Mouse (Mus musculus) spleen, postnatal 36 days (tissue): ENCODE data around the gene Lrrc74b.
"Not testable (repeated sequence)": the region's sequence is repeated elsewhere in the genome, so short reads cannot be mapped to it uniquely, and the experiment has no call there.

Source experiments
- DNase-seq, 2 experiments: peaks; one replicate each; pipeline ENCODE4 v3.0.0; 2022; ENCODE audit warnings: low spot score in 2 of 2, mixed read lengths in 1 of 2

The Lrrc74b gene

DNA sequence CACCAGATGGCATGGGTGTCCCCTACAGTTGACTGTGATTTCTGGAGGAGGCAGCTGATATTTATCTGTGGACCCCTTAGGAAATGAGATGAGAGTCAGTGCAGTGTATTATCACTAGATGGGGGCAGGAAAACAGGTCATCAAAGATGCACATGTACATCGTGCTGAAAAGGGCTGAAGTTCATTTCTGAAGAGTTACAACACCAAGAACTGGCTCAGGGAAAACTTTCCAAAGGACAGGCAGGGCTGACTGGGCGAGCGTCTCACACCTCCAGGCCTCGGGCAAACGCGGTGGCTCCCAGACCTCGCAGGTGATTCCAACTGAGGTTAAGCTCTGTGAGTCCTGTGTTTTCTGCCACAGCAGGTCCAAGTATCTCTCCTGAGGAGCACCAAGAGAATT lies 8.2 kb downstream of the Lrrc74b start:
- no peak for DNase-seq

DNA sequence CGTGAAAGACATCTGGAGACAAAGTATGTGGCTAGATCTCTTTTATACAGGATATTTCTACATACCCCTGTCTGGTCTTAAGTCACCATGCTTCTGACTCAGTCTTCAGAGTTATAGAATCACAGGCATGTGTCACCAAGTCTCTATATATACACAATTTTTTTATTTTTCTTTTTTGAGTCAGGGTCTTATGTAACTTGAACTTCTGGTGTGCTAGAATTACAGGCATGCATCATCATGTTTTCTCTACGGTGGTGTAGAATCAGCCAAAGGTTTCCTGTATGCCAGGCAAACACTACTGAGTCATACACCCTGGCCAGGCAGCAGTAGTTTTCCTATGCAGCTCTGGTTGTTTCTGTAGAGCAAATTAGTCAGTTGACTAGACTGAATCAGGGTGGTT lies 18.4 kb downstream of the Lrrc74b start:
- DNase-seq = no peak

DNA sequence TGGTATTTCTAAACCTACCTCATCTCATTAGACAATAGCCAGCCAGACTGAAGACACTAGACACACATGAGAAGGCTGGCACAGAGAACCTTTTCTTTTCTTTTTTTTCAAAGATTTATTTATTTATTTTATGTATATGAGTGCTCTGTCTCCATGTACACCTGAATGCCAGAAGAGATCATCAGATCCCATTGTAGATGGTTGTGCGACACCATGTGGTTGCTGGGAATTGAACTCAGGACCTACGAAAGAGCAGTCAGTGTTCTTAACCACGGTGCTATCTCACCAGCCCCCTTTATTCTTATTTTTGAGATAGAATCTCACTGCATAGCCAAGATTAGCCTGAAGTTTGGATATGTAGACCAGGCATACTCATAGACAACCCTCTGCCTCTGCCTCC lies 24.5 kb downstream of the Lrrc74b start:
- no peak for DNase-seq

DNA sequence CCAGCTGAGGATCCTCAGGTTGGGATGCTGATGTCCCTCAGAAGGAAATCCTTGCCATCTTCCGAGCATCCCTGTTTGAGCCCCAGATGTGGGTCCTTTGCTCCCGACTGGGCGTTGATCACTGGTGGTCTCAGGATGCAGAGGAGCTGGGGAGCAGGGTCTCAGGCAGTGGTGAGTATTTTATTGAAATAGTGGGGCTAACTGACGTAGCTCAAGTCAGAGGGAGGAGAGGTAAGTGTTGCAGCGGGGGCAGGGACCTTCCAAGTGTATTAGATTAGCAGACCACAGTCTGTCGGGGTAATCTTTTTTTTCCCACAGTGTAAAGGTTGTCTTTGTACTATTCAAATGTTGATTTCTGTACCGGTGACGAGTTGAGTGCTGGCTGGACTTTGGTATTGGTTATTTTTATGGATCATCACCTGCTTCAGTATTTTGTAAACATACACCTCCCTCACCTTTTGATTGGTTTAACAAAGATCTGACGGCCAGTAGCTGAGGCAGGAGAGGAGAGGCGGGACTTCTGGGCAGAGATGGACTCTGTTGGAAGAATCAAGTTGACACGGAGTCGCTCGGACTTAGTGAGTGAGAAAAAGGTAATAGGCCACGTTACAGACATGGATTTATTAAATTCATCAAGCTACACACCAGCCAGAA lies 28.2 kb downstream of the Lrrc74b start:
- no peak for DNase-seq

DNA sequence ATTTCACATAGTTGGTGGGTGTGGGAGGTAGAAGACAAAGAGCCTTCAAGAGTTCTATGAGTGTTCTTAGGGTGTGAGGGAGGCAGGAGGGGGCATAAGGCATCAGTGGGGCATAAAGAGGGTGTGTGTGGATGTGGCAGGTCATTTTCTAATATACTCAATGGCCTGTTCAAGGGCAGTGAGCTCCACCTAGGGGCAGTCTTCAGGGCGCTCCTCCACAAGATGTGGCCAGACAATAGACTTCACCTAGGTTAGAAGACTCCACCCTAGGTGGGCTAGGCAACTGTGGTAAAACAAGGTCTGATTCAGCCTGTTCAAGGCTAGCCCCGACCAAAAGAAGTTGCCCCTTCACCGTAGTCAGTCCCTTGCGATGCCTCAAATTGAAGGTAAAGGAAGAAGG lies 28.8 kb downstream of the Lrrc74b start:
- DNase-seq = peak; percentile 34 to 42

DNA sequence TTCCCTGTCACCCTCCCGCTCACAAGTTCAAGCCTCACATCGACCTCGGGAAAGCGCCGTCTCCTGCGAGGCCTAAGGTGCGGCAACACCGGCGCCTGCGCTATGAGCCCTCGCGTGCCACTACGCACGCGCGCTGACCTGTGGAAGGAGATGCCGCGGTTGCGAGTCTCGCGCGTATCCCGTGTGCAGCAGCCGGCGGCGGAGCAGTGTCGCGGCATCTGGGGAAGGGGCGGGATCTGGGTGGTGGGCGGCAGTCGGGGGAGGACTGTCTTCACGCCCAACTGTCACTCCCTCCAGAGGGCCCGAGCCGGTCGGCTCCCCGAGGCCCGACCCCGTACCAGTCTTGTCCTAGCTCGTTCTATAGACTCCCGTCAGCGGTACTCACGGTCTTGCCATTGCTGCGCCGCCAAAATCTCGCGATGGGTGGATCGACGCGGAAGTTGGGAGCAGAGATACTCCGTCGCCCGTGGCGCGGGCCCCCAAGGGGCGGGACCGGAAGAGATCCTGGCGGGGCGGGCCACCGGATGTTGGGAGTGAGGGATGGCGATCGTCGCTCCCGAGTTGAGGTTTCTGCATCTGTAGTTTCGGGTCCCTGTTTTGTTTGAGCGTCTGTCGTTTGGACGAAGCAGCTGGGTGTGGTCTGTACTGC lies 30.3 kb downstream of the Lrrc74b start, which contains the start of gene Thap7:
TSS of gene Thap7 (minus strand) at position 497 of the 649 bp plus-strand sequence.
- DNase-seq = peak; percentile 95 to 97

DNA sequence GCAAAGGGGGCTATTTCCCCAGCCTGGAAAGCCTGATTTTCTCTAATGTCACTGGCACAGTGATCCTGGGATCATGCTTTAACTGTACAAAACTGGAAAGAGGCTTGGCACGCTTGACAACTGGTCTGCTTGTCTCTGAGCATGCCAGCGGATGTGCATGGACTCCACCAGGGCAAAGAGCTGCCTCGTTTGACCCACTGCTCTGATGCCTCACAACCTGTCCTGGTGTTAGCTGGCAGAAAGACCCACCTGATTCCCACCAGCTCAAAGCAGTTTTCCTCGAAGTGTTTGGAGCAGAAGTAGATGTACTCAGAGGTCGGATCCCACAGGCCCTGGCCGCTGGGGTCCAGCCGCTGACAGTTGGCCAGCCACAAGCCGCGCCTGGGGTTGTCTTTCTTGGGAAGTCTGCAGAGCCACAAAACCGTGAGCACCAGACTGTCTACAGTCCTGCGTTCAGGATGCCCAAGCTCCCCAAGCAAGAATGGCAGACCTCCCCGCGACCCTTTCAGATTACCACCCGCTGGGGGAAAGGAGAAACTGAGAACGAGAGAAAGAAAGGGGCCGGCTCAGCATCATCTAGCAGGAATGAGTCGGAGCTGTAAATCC lies 31.0 kb downstream of the Lrrc74b start:
- no peak for DNase-seq

DNA sequence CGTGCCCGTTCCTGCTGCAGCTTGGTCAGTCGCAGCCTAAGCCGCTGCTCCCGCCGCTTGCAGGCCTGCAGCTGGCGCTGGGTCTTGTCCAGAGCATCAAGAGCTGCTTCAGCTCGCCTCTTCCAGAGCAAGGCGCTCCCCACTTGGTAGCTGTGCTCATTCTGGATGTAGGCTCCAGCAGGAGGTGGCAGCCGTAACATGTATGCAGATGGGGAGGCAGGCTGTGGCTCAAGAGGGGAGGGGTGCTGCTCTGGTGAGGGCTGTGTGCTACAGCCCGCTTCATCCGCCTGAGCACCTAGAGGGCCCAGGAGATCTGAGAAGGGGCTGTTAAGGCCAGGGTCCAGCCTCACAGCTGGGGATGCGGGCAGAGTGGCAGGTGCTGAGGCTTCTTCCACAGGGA lies 32.8 kb downstream of the Lrrc74b start:
- no peak for DNase-seq

DNA sequence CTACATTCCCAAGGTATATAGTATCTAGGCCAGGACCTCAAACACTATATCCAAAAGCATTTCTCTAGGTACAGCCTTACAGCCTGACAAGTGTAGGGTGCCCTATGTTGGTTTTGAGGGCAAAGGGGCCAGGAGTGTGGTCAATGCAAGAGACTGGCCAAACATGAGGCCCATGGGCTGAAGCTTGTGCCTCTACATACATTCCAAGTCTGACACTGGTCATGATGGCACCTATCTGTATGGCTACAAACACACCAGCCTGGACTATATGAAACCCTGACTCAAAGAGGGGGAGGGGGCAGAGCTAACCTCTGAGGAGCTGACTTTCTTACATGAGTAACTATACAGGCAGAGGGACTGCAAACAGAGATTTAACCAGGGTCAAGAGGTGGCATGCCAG lies 33.4 kb downstream of the Lrrc74b start:
- no peak for DNase-seq

DNA sequence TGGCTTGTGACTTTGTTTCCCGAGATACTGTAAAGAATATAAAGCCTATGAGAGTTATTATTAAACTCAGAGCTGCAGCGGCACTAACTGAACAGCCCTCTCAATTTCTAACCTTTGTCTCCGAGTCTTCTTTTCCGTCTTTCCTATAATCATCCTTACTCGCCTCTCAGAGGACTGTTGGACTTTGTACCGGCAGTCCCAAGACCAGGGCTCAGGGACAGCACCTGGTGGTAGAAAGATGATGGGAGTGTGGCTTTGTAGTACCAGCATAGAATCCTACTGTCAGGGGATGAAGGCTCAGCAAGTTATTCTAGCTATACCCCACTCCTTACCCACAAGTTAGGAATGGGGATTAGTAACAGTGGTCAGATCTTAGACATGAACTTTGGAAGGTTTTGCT lies 34.8 kb downstream of the Lrrc74b start:
- no peak for DNase-seq

DNA sequence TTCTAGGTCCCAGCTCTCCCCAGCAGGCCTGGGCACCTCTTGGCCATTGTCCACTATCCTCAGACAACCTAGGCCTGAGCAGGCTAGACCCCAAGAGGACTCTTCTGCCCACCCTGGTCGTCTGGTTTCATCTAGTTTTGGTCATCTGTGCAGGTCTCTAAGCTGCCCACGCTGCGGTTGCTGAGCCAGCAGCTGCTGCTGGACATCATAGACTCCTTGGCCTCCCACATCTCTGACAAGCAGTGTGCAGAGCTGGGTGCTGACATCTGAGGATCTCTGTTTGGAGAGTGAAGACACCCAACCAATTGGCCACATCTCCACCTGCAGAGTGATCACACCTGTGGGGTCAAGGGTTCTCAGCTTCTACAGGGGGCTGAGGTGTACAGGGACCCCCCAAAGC lies 35.5 kb downstream of the Lrrc74b start:
- DNase-seq = no peak

DNA sequence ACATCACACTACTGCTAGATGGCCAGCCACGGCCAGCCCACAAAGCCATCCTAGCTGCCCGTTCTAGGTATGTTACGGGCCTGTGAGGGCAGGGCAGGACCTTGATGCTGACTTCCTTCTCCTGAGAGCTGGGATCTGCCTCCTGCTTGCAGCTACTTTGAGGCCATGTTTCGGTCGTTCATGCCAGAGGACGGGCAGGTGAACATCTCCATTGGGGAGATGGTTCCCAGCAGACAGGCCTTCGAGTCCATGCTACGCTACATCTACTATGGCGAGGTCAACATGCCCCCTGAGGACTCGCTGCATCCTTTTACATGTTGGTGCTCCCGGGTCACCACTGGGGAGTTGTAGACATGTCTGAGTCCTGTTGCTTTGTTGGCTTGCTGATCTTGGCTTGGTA lies 36.9 kb downstream of the Lrrc74b start:
- DNase-seq = no peak

DNA sequence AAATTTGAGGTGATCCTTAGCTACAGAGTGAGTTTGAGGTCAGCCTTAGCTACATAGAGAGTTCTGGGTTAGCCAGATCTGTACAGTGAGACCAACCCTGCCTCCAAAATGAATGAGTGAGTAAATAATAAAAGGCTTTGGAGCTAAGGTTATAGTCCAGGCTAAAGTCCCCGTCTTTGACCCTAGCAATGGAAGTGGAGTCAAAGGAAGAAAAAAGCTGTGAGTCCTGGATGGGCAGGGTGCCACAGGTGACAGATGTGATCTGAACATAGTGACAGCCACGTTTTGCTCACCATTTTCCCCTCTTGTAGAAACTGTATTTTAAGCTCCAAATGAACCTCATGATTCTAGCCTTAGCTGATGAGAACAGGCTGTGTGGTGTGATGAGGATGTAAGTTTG lies 42.1 kb downstream of the Lrrc74b start:
- no peak for DNase-seq

DNA sequence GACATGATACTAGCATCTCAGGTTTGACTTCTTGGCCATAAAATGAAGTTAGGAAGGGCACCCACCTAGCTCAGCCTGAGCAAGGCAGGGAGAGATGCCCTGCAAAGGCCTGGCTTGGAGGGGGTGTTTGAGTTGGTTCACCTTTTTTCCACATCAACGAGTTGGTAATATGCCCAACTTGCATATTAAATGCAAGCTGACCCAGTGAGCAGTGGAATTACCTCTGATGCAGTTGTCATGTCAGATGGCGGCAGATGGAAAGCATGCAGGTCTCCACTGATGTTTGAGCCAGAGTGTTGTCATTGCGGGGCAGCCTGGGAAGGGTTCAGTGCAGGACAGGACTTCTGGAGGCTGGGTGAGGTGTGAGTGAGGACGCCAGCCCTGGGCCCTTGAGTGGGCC lies 49.6 kb downstream of the Lrrc74b start:
- DNase-seq = no peak

DNA sequence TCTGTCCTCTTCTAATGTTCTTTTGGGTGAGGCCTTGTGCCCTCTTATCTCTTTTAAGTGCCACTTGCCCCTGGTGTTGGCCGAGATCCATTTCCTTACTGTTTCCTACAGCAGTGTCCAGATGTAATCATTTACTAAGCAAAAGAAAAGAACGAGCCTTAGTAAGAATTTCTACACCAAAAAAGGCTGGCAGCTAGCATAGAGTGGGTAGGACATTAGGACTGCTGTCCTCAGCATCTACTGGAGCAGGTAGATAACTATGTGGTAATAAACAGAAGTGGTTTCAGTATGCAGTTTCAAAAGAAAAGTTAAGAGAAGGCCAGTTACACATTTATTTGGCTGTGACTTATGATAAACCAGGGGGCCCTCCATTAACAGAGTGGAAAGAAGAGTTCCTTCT lies 50.4 kb downstream of the Lrrc74b start:
- DNase-seq = no peak

DNA sequence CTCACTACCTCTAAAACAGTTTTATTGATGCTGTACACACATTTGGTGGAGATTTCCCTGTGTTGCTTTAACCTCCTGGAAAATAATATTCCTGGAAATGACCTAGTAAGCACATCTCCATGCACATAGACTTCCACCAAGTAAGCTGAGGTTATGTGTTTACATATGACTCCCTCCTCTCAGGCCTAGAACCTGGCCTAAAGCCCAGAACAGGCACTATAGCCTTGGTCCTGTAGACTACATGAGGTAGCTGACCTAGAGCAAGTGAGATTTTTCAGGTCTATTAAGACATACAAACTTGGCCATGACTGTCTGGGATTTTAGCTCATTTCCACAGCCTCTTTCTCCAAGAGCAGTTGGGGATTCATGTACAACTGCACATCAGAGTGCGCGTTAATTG lies 50.9 kb downstream of the Lrrc74b start:
- DNase-seq = no peak

DNA sequence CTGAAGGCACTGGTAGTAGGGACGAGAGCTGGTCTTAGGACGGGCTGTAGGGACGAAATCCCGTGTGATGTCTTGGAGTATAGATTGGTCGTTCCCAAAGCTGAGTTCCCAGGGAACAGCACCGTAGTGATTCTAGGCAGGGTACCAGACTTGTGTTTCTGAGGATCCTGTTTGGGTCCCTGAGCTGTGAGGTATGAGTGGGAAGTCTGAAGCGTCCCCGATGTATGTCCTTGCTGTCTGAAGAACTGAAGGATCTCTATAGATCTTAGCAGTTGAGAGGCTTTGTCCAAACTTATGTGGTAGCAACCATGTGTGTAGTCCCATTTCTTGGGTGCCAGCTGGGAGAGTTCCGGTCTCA lies 51.8 kb downstream of the Lrrc74b start:
- DNase-seq = no peak

DNA sequence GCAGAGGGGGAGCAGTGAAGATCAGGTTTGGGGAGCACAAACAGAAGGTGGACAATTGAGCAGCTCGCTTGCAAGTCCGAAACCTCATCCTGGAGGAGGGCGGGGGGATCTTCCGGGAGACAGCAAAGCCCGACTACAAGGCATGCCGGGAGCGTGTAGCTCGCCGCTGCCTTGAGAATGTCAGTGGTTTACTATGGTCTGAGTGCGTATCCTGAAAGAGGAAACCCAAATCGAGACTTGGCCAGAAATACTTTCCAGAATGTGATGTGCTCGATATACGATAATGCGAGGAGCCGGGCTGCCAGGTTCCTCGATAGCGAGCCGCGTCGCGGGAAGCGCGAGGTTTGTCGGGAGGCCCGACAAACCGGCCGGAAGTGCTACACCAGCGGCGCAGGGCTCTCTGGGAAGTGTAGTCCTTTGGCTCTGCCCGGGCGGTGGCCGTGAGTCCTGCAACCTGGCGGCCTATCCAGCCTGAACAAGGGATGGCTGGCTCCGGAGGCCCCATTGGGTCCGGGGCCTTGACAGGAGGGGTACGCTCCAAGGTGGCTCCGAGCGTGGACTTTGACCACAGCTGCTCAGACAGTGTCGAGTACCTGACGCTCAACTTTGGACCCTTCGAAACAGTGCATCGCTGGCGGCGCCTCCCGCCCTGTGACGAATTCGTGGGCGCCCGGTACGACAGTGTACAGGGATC lies 52.4 kb downstream of the Lrrc74b start, which contains the start of gene Lztr1:
TSS of gene Lztr1 (plus strand) at position 143 of the 694 bp plus-strand sequence.
- peak; percentile 84 to 86 for DNase-seq

DNA sequence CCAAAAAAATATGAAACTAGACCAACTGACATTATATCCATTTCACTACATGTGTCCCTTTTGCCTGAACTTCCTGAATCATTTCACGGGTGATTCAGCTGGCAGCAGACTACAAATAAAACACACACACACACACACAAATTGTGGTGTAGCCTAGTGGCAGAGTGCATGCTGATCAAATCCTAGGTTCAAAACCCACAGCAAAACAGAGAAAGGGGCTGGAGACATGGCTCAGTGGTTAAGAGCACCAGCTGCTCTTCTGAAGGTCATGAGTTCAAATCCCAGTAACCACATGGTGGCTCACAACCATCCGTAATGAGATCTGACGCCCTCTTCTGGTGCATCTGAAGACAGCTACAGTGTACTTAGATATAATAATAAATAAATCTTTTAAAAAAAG lies 53.0 kb downstream of the Lrrc74b start:
- not testable (repeated sequence) for DNase-seq

DNA sequence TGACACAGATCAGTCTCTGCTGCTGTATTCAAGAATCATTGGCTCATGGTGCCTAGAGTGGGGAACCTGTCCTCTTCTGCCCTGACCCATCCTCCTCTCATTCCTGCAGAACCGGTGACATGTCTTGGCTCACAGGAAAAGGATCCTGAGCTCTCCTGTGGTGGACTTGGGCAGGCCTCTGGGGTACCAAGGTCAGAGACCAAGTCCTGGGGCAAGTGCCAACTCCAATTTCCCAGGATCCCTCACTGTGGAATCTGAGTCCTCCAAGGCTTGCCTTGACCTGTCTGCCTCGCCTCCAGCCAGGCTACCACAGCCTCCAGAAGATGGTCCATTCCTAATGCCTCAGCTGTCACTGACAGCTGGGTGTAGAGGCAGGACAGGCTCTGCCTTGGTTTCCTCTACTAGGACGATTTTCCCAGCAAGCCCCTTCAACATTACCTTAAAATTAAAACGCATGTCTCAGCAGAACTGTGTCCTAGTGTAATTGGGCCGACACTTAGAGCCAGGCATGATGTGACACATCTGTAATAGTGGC lies 54.0 kb downstream of the Lrrc74b start:
- DNase-seq = no peak

DNA sequence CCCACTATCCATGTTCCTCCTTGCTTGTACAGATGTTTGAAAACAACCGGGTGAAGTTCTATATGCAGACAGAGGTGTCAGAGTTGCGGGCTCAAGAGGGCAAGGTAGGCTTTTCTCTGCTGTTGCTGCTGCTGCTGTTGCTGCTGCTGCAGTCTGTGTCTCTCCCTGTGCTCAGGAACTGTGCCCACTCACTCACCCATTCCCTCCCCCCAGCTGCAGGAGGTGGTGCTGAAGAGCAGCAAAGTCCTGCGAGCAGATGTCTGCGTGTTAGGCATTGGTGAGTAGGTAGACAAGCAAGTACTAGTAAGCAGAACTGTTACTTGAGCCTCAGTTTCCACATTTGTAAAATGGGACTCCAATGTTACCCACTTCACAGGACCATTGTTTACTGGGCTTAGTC lies 58.4 kb downstream of the Lrrc74b start:
- DNase-seq = no peak

DNA sequence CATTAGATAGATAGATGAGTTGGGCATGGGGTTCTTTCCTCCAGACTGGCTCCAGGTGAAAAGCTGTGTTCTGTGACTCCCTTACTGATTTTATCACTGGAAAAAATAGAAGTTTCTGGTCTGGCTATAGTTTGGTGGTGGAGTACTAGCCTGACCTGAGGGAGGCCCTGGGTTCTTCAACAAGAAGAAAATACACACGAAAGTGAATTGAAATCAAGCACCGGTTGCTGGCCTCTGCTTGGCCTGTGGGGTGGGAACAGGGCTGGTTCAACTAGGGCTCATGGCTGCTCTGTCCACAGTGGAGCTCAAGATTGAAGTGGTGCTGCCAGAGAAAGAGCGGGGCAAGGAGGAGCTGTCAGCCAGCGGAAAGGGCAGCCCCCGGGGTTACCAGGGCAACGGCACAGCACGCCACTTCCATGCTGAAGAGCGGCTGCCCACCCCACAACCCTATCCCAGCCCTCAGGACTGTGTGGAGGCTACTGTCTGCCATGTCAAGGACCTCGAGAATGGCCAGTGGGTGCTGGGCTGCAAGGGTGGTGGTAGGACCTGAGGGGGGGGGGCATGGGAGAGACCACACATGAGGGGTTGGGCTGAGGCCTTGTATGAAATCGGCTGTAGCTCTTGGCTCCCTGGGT lies 61.7 kb downstream of the Lrrc74b start:
- no peak for DNase-seq
